Mouse (Mus musculus): ENCODE results near the gene Kcnmb3. TPM values are rescaled to one million over a fixed set of nuclear protein-coding genes. Genes with fewer than 3 reads are reported as not detected.

Kcnmb3 gene
- polyA plus RNA-seq, 1 experiment from 2014 or later: 0.16 TPM

DNA sequence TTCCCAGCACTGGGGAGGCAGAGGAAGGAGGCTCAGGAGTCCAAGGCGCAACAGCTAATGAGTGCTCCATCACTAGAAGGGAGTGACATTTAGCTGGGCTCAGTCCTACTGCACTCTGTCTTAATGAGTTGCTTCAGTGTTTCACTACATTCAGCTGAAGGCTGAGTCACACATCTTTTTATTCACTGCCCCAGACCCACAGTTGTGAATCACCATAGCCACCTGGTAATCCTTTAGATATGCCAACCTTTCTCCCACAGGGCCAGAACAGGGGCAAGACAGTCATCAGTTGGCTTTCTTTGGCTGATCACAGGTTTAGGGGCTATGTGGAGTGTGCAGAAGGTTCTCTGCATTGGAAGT lies 4.7 kb upstream of the Kcnmb3 start:
- Histone ChIP-seq H3K9ac (replicated peaks; ENCODE audit: low read depth) (no peak overlapping the region), H3K9me3 (ENCODE audit: low read length) (no peaks in the 10 kb centered on the region), H3K4me2 (replicated peaks; ENCODE audit: low read depth, low read length) (no peak overlapping the region), H3K27me3 (replicated peaks; ENCODE audit: insufficient read depth, low read length) (no peaks in the 10 kb centered on the region), H3K4me1 (ENCODE audit: insufficient read depth, low read depth, low read length) (no peaks in the 10 kb centered on the region), H3K27ac (ENCODE audit: low read length) (no peak overlapping the region), H3K4me3 (ENCODE audit: low read depth, low read length) (no peak overlapping the region), H3K36me3 (ENCODE audit: insufficient read depth, low read length) (no peaks in the 10 kb centered on the region)
- DNase-seq (ENCODE audit: low spot score): no peak
- ATAC-seq: no peak
- 95% methylated on average over 1 of the region's 1 CpGs for WGBS
- no peak for TF ChIP-seq EP300 (IDR thresholded peaks at IDR 0.05)
- no peak for TF ChIP-seq CTCF (IDR thresholded peaks at IDR 0.05)

DNA sequence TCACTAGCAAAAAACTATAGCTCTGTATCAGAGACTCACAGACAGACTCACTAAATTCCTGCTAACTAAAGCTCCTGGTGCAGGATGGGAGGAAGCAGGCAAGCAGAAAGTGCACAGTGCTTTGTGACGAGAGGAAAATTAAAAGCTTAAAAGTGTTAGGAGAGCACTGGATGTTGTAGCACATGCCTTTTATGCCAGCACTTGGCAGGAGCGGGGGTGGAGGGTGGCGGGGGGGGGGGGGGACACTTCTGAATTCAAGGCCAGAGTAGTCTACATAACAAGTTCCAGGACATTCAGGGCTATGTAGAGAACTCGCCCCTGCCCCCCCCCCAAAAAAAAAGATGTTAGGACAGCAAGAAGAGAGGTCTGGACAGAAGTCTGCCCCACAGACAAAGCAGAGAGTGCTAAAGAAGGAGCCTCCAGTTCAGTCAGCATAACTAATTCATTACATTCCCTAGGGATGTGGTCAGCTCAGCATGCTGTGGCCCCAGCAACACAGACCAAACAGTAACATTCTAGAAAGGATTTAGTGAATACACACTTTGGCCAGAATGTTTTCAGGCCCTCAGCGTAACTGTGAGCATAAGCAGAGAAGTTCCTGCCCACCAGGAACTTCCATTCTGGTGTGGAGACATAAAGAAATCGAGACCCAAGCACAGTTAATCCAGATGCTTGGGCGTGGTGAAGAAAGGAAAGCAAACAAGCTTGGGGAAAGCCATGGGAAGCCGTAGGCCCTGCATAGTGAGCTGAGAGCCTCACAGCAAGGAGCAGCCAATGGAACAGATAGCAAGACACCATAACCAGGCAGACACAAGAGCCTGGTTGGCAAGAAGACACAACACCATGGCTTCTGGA lies 4.1 kb upstream of the Kcnmb3 start:
- H3K27ac ChIP-seq (ENCODE audit: low read length): no peak overlapping the region

DNA sequence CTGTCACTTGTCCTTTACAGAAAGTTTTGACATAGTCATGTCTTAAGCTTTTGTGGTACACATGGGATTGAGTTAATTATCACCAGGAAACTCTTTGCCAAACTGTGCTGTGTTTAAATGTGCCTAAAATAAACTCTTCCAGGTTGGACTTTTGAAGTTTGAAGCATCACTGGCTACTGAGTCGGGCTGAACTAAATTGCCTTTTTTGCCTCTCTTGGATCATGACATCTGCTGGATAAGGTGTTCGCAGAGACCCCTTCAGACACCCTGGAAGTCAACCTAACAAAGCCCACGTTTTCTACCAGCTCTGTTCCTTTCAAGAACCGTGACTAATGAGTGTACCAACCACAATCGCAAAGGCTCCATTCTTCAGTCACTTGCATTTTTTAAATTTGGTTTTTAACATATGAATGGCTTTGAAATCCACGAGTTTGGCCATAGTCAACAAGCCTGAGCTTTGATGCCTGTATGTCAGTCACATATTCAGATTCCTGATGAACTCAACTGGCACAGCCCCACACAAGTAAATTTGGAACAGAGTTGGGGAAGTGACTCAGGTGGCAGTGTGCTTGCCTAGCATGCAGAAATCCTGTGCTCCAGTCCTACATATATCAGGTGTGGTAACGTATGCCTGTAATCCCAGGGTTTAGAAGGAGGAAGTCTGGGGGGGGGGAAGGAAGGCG lies 3.2 kb upstream of the Kcnmb3 start:
- no peak overlapping the region for H3K9ac ChIP-seq (replicated peaks; ENCODE audit: low read depth)
- H3K27ac ChIP-seq (ENCODE audit: low read length): no peak overlapping the region
- DNase-seq (ENCODE audit: low spot score) (no peak), ATAC-seq (no peak)
- H3K4me3 ChIP-seq (ENCODE audit: low read depth, low read length): no peak overlapping the region
- TF ChIP-seq CTCF (IDR thresholded peaks at IDR 0.05): no peak
- no peak for TF ChIP-seq EP300 (IDR thresholded peaks at IDR 0.05)
- H3K36me3 ChIP-seq (ENCODE audit: insufficient read depth, low read length): no peaks in the 10 kb centered on the region
- H3K9me3 ChIP-seq (ENCODE audit: low read length): no peaks in the 10 kb centered on the region
- no peaks in the 10 kb centered on the region for H3K27me3 ChIP-seq (replicated peaks; ENCODE audit: insufficient read depth, low read length)
- H3K4me2 ChIP-seq (replicated peaks; ENCODE audit: low read depth, low read length): no peak overlapping the region
- no peaks in the 10 kb centered on the region for H3K4me1 ChIP-seq (ENCODE audit: insufficient read depth, low read depth, low read length)
- 68% methylated on average over 8 of the region's 8 CpGs for WGBS

More for the DNA sequence above, 4.1 kb upstream of the Kcnmb3 start:
- Histone ChIP-seq H3K4me2 (replicated peaks; ENCODE audit: low read depth, low read length) (no peak overlapping the region), H3K36me3 (ENCODE audit: insufficient read depth, low read length) (no peaks in the 10 kb centered on the region), H3K4me1 (ENCODE audit: insufficient read depth, low read depth, low read length) (no peaks in the 10 kb centered on the region), H3K9ac (replicated peaks; ENCODE audit: low read depth) (no peak overlapping the region), H3K9me3 (ENCODE audit: low read length) (no peaks in the 10 kb centered on the region), H3K27me3 (replicated peaks; ENCODE audit: insufficient read depth, low read length) (no peaks in the 10 kb centered on the region), H3K4me3 (ENCODE audit: low read depth, low read length) (no peak overlapping the region)
- no peak for ATAC-seq
- no peak for DNase-seq (ENCODE audit: low spot score)
- TF ChIP-seq EP300 (IDR thresholded peaks at IDR 0.05) (no peak), CTCF (IDR thresholded peaks at IDR 0.05) (no peak)
- WGBS: 49% methylated on average over 7 of the region's 8 CpGs

DNA sequence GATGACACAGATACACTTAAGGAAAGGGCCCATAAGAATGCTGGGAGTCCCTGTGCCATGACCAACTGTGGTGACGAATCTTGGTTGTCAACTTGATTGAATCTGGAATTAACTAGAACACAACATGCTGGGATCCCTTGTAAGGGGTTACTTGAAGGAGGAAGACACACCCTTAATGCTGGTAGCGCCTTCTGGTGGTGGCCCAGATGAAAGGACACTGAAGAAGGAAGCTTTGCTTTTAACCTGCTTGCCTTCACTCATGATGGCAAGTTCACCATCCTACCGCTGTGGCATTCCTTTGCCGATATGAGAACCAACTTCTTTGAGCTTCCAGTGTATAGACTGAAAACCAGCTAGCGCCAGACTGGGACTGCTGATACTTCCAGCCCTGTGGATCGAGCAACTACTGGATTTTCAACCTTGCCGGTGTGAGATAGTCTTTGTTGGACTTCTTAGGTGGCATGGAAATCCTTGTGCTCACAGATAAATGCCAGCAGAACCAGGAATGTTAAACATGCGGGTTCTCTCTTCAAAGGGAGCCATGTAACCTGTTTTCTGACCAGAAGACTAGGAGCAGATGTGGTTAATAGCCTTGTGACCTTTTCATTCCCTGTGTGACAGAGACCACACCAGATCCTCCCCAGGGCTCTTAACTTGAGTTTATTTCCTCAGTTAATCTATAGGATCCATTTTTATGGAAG lies 2.5 kb upstream of the Kcnmb3 start:
- DNase-seq (ENCODE audit: low spot score): no peak
- WGBS: 80% methylated on average over 8 of the region's 8 CpGs
- Histone ChIP-seq H3K9me3 (ENCODE audit: low read length) (no peaks in the 10 kb centered on the region), H3K27ac (ENCODE audit: low read length) (no peak overlapping the region), H3K4me3 (ENCODE audit: low read depth, low read length) (no peak overlapping the region), H3K27me3 (replicated peaks; ENCODE audit: insufficient read depth, low read length) (no peaks in the 10 kb centered on the region), H3K4me1 (ENCODE audit: insufficient read depth, low read depth, low read length) (no peaks in the 10 kb centered on the region), H3K9ac (replicated peaks; ENCODE audit: low read depth) (no peak overlapping the region), H3K36me3 (ENCODE audit: insufficient read depth, low read length) (no peaks in the 10 kb centered on the region), H3K4me2 (replicated peaks; ENCODE audit: low read depth, low read length) (no peak overlapping the region)
- TF ChIP-seq EP300 (IDR thresholded peaks at IDR 0.05) (no peak), CTCF (IDR thresholded peaks at IDR 0.05) (peak; percentile 61)
- ATAC-seq: no peak

DNA sequence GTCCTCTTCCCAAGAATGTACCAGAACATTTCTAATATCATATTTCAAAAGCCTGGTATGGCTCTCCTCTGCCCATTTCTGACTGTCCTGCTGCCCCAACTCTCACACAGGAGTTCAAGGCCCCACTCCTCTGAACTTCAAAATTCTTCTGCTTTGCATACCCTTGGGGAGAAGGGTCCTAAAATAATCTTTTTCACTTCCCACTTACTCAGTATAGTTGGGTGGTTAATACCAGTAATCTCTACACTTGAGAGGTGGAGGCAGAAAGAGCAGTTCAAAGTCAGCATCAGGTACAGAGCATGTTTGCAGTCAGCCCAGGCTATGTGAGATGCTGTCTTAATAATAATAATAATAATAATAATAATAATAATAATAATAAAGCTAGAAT lies 1.1 kb downstream of the Kcnmb3 start:
- no peak for TF ChIP-seq EP300 (IDR thresholded peaks at IDR 0.05)
- Histone ChIP-seq H3K4me2 (replicated peaks; ENCODE audit: low read depth, low read length) (no peak overlapping the region), H3K36me3 (ENCODE audit: insufficient read depth, low read length) (no peaks in the 10 kb centered on the region), H3K4me3 (ENCODE audit: low read depth, low read length) (no peak overlapping the region), H3K9ac (replicated peaks; ENCODE audit: low read depth) (no peak overlapping the region), H3K4me1 (ENCODE audit: insufficient read depth, low read depth, low read length) (no peaks in the 10 kb centered on the region), H3K27me3 (replicated peaks; ENCODE audit: insufficient read depth, low read length) (no peaks in the 10 kb centered on the region), H3K27ac (ENCODE audit: low read length) (no peak overlapping the region), H3K9me3 (ENCODE audit: low read length) (no peaks in the 10 kb centered on the region)
- DNase-seq (ENCODE audit: low spot score) (no peak), ATAC-seq (no peak)
